In genomic region chr11:50252166-50252565, GRCm38 (mm10) we compare ENCODE assay signal across 9 mouse cellular contexts. TPM values are rescaled to one million over a fixed set of nuclear protein-coding genes. Genes with fewer than 3 reads are reported as not detected.
DNase-seq lines count a peak whose midpoint lies in the region; ATAC-seq and TF ChIP-seq lines count a peak whose summit lies in the region.
"Had no signal": no experiment of that assay in that cellular context is flagged by ENCODE, and none has a peak within 500 bp of the region (broad histone marks: within the 10 kb centered on the region; RNA-seq: fewer than 3 reads in every experiment).

No protein-coding gene starts in this region.

- TF ChIP-seq CTCF in thymus, adult 2 months (IDR thresholded peaks at IDR 0.05; ENCODE audit: borderline replicate concordance, control insufficient read depth, extremely low read depth, insufficient read depth, low read length, poor library complexity) = no peak

- no peak overlapping the region for H3K4me2 ChIP-seq in heart, embryonic 13.5 days
- H3K4me2 ChIP-seq in kidney, embryonic 14.5 days (replicated peaks; ENCODE audit: low read depth, low read length) = no peak overlapping the region

- intact Hi-C loops in heart, postnatal 25 days (cut with DNase I) = no loop called here

- ATAC-seq in heart, embryonic 13.5 days (ENCODE audit: extremely low read depth, insufficient number of reproducible peaks, low FRiP score, low TSS enrichment) = no peak
- ATAC-seq in kidney, embryonic 14.5 days (ENCODE audit: low FRiP score, low TSS enrichment) = peak; percentile 20; the same call in 1 of the 2 replicates
- no peak for ATAC-seq in activated CD4-positive, CD25-positive, alpha-beta regulatory T cell, adult 4 months

- no peak overlapping the region for H3K27ac ChIP-seq in heart, embryonic 13.5 days (replicated peaks)
- H3K27ac ChIP-seq in kidney, embryonic 14.5 days (ENCODE audit: low read depth, low read length) = peak overlapping the region; percentile 1; the same call in 1 of the 2 replicates
- no peak overlapping the region for H3K27ac ChIP-seq in thymus, adult 2 months (ENCODE audit: control insufficient read depth, insufficient read depth, low read length)

- TF ChIP-seq POLR2A in thymus, adult 2 months (IDR thresholded peaks at IDR 0.05; ENCODE audit: control insufficient read depth, extremely low read depth, insufficient read depth, low read length, poor library complexity) = no peak

- no peak overlapping the region for H3K4me3 ChIP-seq in heart, embryonic 13.5 days
- no peak overlapping the region for H3K4me3 ChIP-seq in kidney, embryonic 14.5 days (ENCODE audit: low read length)
- H3K4me3 ChIP-seq in thymus, adult 2 months (ENCODE audit: control insufficient read depth, insufficient read depth, low read length) = no peak overlapping the region

- H3K4me1 ChIP-seq in heart, embryonic 13.5 days = peaks cover 20% of the 10 kb centered on the region
- peaks cover 9% of the 10 kb centered on the region for H3K4me1 ChIP-seq in kidney, embryonic 14.5 days (ENCODE audit: control insufficient read depth, insufficient read depth, low read length)
- H3K4me1 ChIP-seq in thymus, adult 2 months (replicated peaks; ENCODE audit: control insufficient read depth, insufficient read depth, low read length) = no peaks in the 10 kb centered on the region

- H3K9ac ChIP-seq in heart, embryonic 13.5 days = peak overlapping the region; percentile 42; the same call in 1 of the 2 replicates
- no peak overlapping the region for H3K9ac ChIP-seq in kidney, embryonic 14.5 days (ENCODE audit: low read depth, low read length)

- H3K27me3 ChIP-seq in heart, embryonic 13.5 days (replicated peaks) = no peaks in the 10 kb centered on the region
- H3K27me3 ChIP-seq in kidney, embryonic 14.5 days (ENCODE audit: control insufficient read depth, insufficient read depth, low read length) = no peaks in the 10 kb centered on the region
- no peaks in the 10 kb centered on the region for H3K27me3 ChIP-seq in thymus, adult 2 months (ENCODE audit: control insufficient read depth, insufficient read depth, low read length)

- peaks cover 17% of the 10 kb centered on the region for H3K36me3 ChIP-seq in heart, embryonic 13.5 days
- H3K36me3 ChIP-seq in kidney, embryonic 14.5 days (ENCODE audit: control insufficient read depth, insufficient read depth, low read length) = peaks cover 14% of the 10 kb centered on the region
- H3K36me3 ChIP-seq in thymus, adult 2 months (ENCODE audit: control insufficient read depth, insufficient read depth, low read length) = peaks cover 13% of the 10 kb centered on the region

- H3K9me3 ChIP-seq in heart, embryonic 13.5 days = no peaks in the 10 kb centered on the region
- H3K9me3 ChIP-seq in kidney, embryonic 14.5 days (ENCODE audit: control insufficient read depth, low read length) = no peaks in the 10 kb centered on the region
- H3K9me3 ChIP-seq: G1E had no signal

- DNase-seq in heart, postnatal 25 days (ENCODE audit: low spot score) = no peak
- peak; percentile 81 for DNase-seq in 3134 (ENCODE audit: extremely low read depth, insufficient read length, low spot score)
- peak; percentile 54 for DNase-seq in R1 (ENCODE audit: low read depth, low spot score)
- DNase-seq in thymus, adult 2 months = no peak
- no peak for DNase-seq in left cerebral cortex, adult 11 months (ENCODE audit: low spot score)

- 38% methylated on average over 3 of the region's 3 CpGs for WGBS in heart, embryonic 13.5 days
- 49% methylated on average over 3 of the region's 3 CpGs for WGBS in kidney, embryonic 14.5 days
- 93% methylated on average over 3 of the region's 3 CpGs for WGBS in thymus, adult 2 months

RNA-seq across cellular contexts. Expression of gene Ltc4s, which starts 13.8 kb away (rescaled TPM):
- 1.1 and 2.9 TPM in 2 replicates for polyA plus RNA-seq in heart, embryonic 13.5 days (2015; fragmentation: Nextera tagmentation; extraction: Ambion mirVana)
- 1 to 10 TPM; 4.8 to 7.8 TPM for total RNA-seq in heart, postnatal 25 days (2021)
- 1.6 and 1.9 TPM in 2 replicates for polyA plus RNA-seq in kidney, embryonic 14.5 days (2014; fragmentation: Nextera tagmentation; extraction: Ambion mirVana)
- not detected for polyA plus RNA-seq in activated CD4-positive, CD25-positive, alpha-beta regulatory T cell, adult 4 months (2017; shearing (Covaris generic))
- 34.4 and 46.9 TPM in 2 replicates for polyA plus RNA-seq in thymus, adult 2 months (2012; rRNA removed)
- total RNA-seq: G1E had no signal
- polyA plus RNA-seq: G1E had no signal

RNA-seq across cellular contexts. Expression of gene Maml1, which starts 39.9 kb away (rescaled TPM):
- 2.5 and 2.7 TPM in 2 replicates for polyA plus RNA-seq in heart, embryonic 13.5 days (2015; fragmentation: Nextera tagmentation; extraction: Ambion mirVana)
- total RNA-seq in heart, postnatal 25 days (2021) = 10 to 100 TPM; 11.5 to 12.9 TPM
- polyA plus RNA-seq in kidney, embryonic 14.5 days (2014; fragmentation: Nextera tagmentation; extraction: Ambion mirVana) = 10.5 and 10.7 TPM in 2 replicates
- 1 to 10 TPM; 4.0 to 5.5 TPM for polyA plus RNA-seq in activated CD4-positive, CD25-positive, alpha-beta regulatory T cell, adult 4 months (2017; shearing (Covaris generic))
- polyA plus RNA-seq in thymus, adult 2 months (2012; rRNA removed) = 35.3 and 41.4 TPM in 2 replicates

RNA-seq across cellular contexts. Expression of gene Mgat4b, which starts 41.5 kb away (rescaled TPM):
- polyA plus RNA-seq in heart, embryonic 13.5 days (2015; fragmentation: Nextera tagmentation; extraction: Ambion mirVana) = 22.2 and 25.2 TPM in 2 replicates
- 10 to 100 TPM; 85.3 to 86.5 TPM for total RNA-seq in heart, postnatal 25 days (2021)
- polyA plus RNA-seq in kidney, embryonic 14.5 days (2014; fragmentation: Nextera tagmentation; extraction: Ambion mirVana) = 37.0 and 39.2 TPM in 2 replicates
- polyA plus RNA-seq in activated CD4-positive, CD25-positive, alpha-beta regulatory T cell, adult 4 months (2017; shearing (Covaris generic)) = 1 to 10 TPM; 1.0 to 1.2 TPM
- 29.5 and 29.7 TPM in 2 replicates for polyA plus RNA-seq in thymus, adult 2 months (2012; rRNA removed)

RNA-seq across cellular contexts. Expression of gene Sqstm1, which starts 41.5 kb away (rescaled TPM):
- polyA plus RNA-seq in heart, embryonic 13.5 days (2015; fragmentation: Nextera tagmentation; extraction: Ambion mirVana) = 265 and 277 TPM in 2 replicates
- total RNA-seq in heart, postnatal 25 days (2021) = 100 to 1,000 TPM; 265 to 324 TPM
- 128 and 197 TPM in 2 replicates for polyA plus RNA-seq in kidney, embryonic 14.5 days (2014; fragmentation: Nextera tagmentation; extraction: Ambion mirVana)
- polyA plus RNA-seq in activated CD4-positive, CD25-positive, alpha-beta regulatory T cell, adult 4 months (2017; shearing (Covaris generic)) = 10 to 100 TPM; 51.8 to 58.9 TPM
- polyA plus RNA-seq in thymus, adult 2 months (2012; rRNA removed) = 159 and 173 TPM in 2 replicates

Comparison
In these comparisons a context has a peak if more than half of its experiments do, and no peak if none do; other contexts are left out.
1. DNase-seq: peak in 3134 (single experiment) and R1 (single experiment); none in heart, postnatal 25 days (single experiment), thymus, adult 2 months (single experiment) and left cerebral cortex, adult 11 months (single experiment).
2. RNA of gene Mgat4b, which starts 41.5 kb away (polyA plus RNA-seq): 37.0 to 39.2 TPM in kidney, embryonic 14.5 days, 29.5 to 29.7 TPM in thymus, adult 2 months and 22.2 to 25.2 TPM in heart, embryonic 13.5 days; 1.0 to 1.2 TPM in activated CD4-positive, CD25-positive, alpha-beta regulatory T cell, adult 4 months; every median in the first group is over 10 times any median in the second.